Mouse (Mus musculus): ENCODE measurements around the gene Tbc1d13. TPM values are rescaled to one million over a fixed set of nuclear protein-coding genes. Genes with fewer than 3 reads are reported as not detected.
A peak's percentile ranks its signal among the peaks of the same experiment; 100 is the strongest.

The Tbc1d13 gene
- polyA plus RNA-seq, 1 experiment = 48.5 TPM

DNA sequence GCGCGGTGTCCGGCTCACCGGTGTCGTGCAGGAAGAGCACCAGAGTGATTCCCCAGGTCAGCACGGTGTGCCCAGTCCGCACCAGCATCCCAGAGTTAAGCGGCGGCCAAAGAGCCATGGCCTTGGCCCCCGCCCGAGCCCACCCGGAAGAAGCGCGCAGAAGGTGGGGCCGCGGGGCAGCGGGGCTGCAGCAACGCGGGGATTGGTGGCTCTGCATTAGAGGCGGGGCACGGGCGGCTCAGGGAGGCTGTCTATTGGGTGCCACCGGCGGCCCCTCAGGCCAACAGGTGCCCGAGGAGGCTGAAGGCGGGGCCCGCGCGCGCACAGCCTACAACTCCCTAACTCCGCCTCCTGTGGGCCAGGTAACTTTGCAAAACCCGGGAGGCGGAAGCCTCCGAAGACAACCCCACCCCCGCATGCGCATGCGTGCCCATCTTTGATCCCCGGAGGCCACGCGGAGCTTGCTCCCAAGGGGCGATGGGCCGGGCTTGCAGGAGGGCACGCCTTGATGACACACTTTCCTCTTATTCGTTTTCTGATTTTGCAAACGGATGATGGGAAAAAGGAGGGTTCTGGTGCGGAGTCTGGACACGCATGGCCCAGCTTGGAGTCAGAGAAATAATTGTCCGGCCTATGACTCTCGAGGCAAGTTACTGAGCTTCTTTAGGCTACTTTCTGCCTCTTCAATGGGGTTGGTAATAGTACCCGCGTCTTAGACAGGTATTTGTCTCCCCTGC lies 39.9 kb upstream of the Tbc1d13 start, which contains the start of gene Zdhhc12:
TSS of gene Zdhhc12 (minus strand) at position 178 of the 737 bp plus-strand sequence.
- Histone ChIP-seq H3K27me3 (ENCODE audit: control insufficient read depth, insufficient read depth, low read length) (no peaks in the 10 kb centered on the region), H3K4me3 (ENCODE audit: extremely low read depth, insufficient read depth, insufficient read length) (peak within 1 kb of the TSS; percentile 96), H3K4me1 (ENCODE audit: control insufficient read depth, insufficient read depth, insufficient read length) (peaks cover 7% of the 10 kb centered on the region; the same call in 1 of the 2 replicates), H3K36me3 (ENCODE audit: control insufficient read depth, insufficient read depth, low read length) (peaks cover 16% of the 10 kb centered on the region), H3K27ac (ENCODE audit: insufficient read depth, low read length) (peak within 1 kb of the TSS; percentile 75)
- peak; percentile 69 for TF ChIP-seq POLR2A (IDR thresholded peaks at IDR 0.05; ENCODE audit: low read depth, low read length)
- TF ChIP-seq CTCF (IDR thresholded peaks at IDR 0.05; ENCODE audit: extremely low read depth, insufficient read depth, insufficient read length, insufficient replicate concordance) = no peak
- peak; percentile 98 for DNase-seq (ENCODE audit: low read depth in 1 of 2, low spot score in 2 of 2)
- WGBS = under 1% methylated on average over 51 of the region's 51 CpGs

GRCm38 (mm10) chr2:30094208-30094588 lies 39.3 kb upstream of the Tbc1d13 start:
- Histone ChIP-seq H3K36me3 (ENCODE audit: control insufficient read depth, insufficient read depth, low read length) (peaks cover 19% of the 10 kb centered on the region), H3K27ac (ENCODE audit: insufficient read depth, low read length) (peak overlapping the region; percentile 75), H3K27me3 (ENCODE audit: control insufficient read depth, insufficient read depth, low read length) (no peaks in the 10 kb centered on the region), H3K4me3 (ENCODE audit: extremely low read depth, insufficient read depth, insufficient read length) (peak overlapping the region; percentile 96), H3K4me1 (ENCODE audit: control insufficient read depth, insufficient read depth, insufficient read length) (peaks cover 7% of the 10 kb centered on the region; the same call in 1 of the 2 replicates)
- DNase-seq (ENCODE audit: low read depth in 1 of 2, low spot score in 2 of 2) = no peak
- TF ChIP-seq CTCF (IDR thresholded peaks at IDR 0.05; ENCODE audit: extremely low read depth, insufficient read depth, insufficient read length, insufficient replicate concordance) = no peak
- no peak for TF ChIP-seq POLR2A (IDR thresholded peaks at IDR 0.05; ENCODE audit: low read depth, low read length)
- WGBS = under 1% methylated on average over 13 of the region's 13 CpGs

DNA sequence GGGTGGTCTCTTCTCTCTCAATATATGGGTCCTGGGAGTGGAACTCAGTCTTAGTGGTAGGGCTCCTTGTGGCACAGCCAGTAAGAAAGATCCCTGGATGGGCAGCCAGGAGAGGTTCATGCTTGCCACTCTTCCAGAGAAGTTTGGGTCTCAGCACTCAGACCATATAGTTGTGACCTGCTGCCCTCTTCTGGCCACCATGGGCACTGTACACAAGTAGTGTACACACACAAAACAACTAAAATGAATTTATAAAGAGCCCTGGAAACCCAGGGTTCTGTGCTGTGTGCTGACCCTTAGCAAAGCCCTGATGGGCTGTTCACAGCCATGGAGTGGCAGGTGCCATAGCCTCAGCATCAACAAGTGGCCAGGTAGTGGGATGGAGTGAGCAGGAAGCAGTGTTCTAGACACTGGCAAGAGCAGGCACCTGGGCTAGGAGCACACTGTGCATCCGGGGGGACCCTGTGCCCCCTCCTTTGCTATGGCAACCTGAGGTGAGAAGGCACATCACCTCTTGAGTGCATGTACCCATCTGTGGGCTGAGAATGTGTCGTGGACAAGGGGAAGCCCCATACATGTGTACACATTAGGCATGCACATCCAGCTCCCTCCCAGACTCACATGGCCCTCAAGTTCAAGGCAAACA lies 37.5 kb upstream of the Tbc1d13 start:
- Histone ChIP-seq H3K27me3 (ENCODE audit: control insufficient read depth, insufficient read depth, low read length) (no peaks in the 10 kb centered on the region), H3K36me3 (ENCODE audit: control insufficient read depth, insufficient read depth, low read length) (peaks cover 15% of the 10 kb centered on the region), H3K27ac (ENCODE audit: insufficient read depth, low read length) (no peak overlapping the region), H3K4me1 (ENCODE audit: control insufficient read depth, insufficient read depth, insufficient read length) (peaks cover 7% of the 10 kb centered on the region; the same call in 1 of the 2 replicates), H3K4me3 (ENCODE audit: extremely low read depth, insufficient read depth, insufficient read length) (no peak overlapping the region)
- WGBS = 61% methylated on average over 2 of the region's 2 CpGs
- DNase-seq (ENCODE audit: low read depth in 1 of 2, low spot score in 2 of 2) = peak; percentile 35 to 62
- TF ChIP-seq CTCF (IDR thresholded peaks at IDR 0.05; ENCODE audit: extremely low read depth, insufficient read depth, insufficient read length, insufficient replicate concordance) = peak; percentile 69; the same call in 1 of the 2 replicates
- no peak for TF ChIP-seq POLR2A (IDR thresholded peaks at IDR 0.05; ENCODE audit: low read depth, low read length)

DNA sequence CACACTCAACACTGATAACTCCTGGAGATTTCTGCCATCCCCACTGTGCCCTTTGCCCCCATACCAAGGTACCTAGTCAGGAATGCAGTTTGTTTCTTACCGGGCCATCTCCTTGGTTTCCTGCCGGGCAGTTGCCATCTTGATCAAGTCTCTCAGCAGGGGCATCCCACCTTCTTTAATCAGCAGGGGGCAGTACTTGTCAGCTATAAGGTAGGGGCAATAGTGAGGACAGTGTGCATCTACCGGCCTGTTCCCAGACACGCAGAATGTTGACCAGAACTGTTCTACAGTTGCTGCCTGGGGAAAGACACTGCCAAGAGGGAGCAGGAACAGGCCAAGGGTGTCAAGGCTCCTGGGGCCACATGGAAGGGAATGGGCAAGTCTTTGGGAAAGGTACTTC lies 33.3 kb upstream of the Tbc1d13 start:
- TF ChIP-seq POLR2A (IDR thresholded peaks at IDR 0.05; ENCODE audit: low read depth, low read length) (no peak), CTCF (IDR thresholded peaks at IDR 0.05; ENCODE audit: extremely low read depth, insufficient read depth, insufficient read length, insufficient replicate concordance) (no peak)
- no peak for DNase-seq (ENCODE audit: low read depth in 1 of 2, low spot score in 2 of 2)
- H3K4me3 ChIP-seq (ENCODE audit: extremely low read depth, insufficient read depth, insufficient read length) = no peak overlapping the region
- H3K36me3 ChIP-seq (ENCODE audit: control insufficient read depth, insufficient read depth, low read length) = peaks cover 23% of the 10 kb centered on the region
- H3K27me3 ChIP-seq (ENCODE audit: control insufficient read depth, insufficient read depth, low read length) = no peaks in the 10 kb centered on the region
- H3K4me1 ChIP-seq (ENCODE audit: control insufficient read depth, insufficient read depth, insufficient read length) = no peaks in the 10 kb centered on the region
- H3K27ac ChIP-seq (ENCODE audit: insufficient read depth, low read length) = no peak overlapping the region
- WGBS = 81% methylated on average over 4 of the region's 4 CpGs

GRCm38 (mm10) chr2:30106364-30106763 lies 27.2 kb upstream of the Tbc1d13 start:
- peaks cover 33% of the 10 kb centered on the region for H3K36me3 ChIP-seq (ENCODE audit: control insufficient read depth, insufficient read depth, low read length)
- DNase-seq (ENCODE audit: low read depth in 1 of 2, low spot score in 2 of 2) = peak; percentile 23 to 65
- H3K4me3 ChIP-seq (ENCODE audit: extremely low read depth, insufficient read depth, insufficient read length) = no peak overlapping the region
- TF ChIP-seq CTCF (IDR thresholded peaks at IDR 0.05; ENCODE audit: extremely low read depth, insufficient read depth, insufficient read length, insufficient replicate concordance) = peak; percentile 60; the same call in 1 of the 2 replicates
- no peak for TF ChIP-seq POLR2A (IDR thresholded peaks at IDR 0.05; ENCODE audit: low read depth, low read length)
- H3K27ac ChIP-seq (ENCODE audit: insufficient read depth, low read length) = no peak overlapping the region
- peaks cover 6% of the 10 kb centered on the region; the same call in 1 of the 2 replicates for H3K4me1 ChIP-seq (ENCODE audit: control insufficient read depth, insufficient read depth, insufficient read length)
- no peaks in the 10 kb centered on the region for H3K27me3 ChIP-seq (ENCODE audit: control insufficient read depth, insufficient read depth, low read length)

DNA sequence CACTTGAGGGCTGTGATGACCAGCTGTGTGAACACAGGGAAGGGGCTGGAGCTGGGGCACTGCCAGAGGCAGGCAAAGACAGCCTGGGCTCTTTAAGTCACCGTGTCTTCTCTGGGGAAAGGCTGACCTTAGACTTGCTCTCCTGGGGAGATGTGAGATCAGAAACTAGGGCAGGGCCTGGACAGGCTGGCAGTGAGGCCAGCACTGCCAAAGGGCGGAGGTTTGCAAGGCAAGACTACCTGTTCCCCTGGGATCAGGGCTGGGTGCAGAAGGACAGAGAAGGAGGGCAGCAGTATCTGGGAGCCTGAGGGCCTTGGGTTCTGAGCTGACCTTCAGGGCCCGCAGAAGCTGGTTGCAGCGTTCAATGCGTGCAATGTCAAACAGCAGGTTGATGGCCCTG lies 25.9 kb upstream of the Tbc1d13 start:
- Histone ChIP-seq H3K4me1 (ENCODE audit: control insufficient read depth, insufficient read depth, insufficient read length) (peaks cover 6% of the 10 kb centered on the region; the same call in 1 of the 2 replicates), H3K4me3 (ENCODE audit: extremely low read depth, insufficient read depth, insufficient read length) (no peak overlapping the region), H3K27me3 (ENCODE audit: control insufficient read depth, insufficient read depth, low read length) (no peaks in the 10 kb centered on the region), H3K27ac (ENCODE audit: insufficient read depth, low read length) (no peak overlapping the region), H3K36me3 (ENCODE audit: control insufficient read depth, insufficient read depth, low read length) (peaks cover 36% of the 10 kb centered on the region)
- no peak for DNase-seq (ENCODE audit: low read depth in 1 of 2, low spot score in 2 of 2)
- WGBS = 95% methylated on average over 5 of the region's 5 CpGs
- TF ChIP-seq CTCF (IDR thresholded peaks at IDR 0.05; ENCODE audit: extremely low read depth, insufficient read depth, insufficient read length, insufficient replicate concordance) (no peak), POLR2A (IDR thresholded peaks at IDR 0.05; ENCODE audit: low read depth, low read length) (no peak)
